Mouse (Mus musculus) MEL (cell line): ENCODE data around the gene Slc1a7.

ENCODE experiments used
- CTCF ChIP-seq, 3 experiments: IDR thresholded peaks in 2 of 3; conservative IDR thresholded peaks in 1 of 3; 2 replicates each; pipeline ENCODE4 v1.5.1; 2011 to 2012; ENCODE audit warnings: low read length in 3 of 3, low read depth in 2 of 3, mild to moderate bottlenecking in 2 of 3, improper control_type of control experiment in 1 of 3, inconsistent platforms in 1 of 3, mixed read lengths in 1 of 3, moderate library complexity in 1 of 3; ENCODE audit not compliant: control insufficient read depth in 1 of 3, insufficient read depth in 1 of 3, poor library complexity in 1 of 3, severe bottlenecking in 1 of 3
- EP300 ChIP-seq, 2 experiments: IDR thresholded peaks; 2 replicates each; pipeline ENCODE4 v1.6.1; 2011; ENCODE audit warnings: improper control_type of control experiment in 2 of 2, low read length in 2 of 2, low read depth in 1 of 2, mild to moderate bottlenecking in 1 of 2
- HCFC1 ChIP-seq: IDR thresholded peaks from 2 replicates; pipeline ENCODE4 v1.6.1; 2012; ENCODE audit warnings: low read depth, mild to moderate bottlenecking, inconsistent platforms, low read length, improper control_type of control experiment, moderate library complexity
- MAZ ChIP-seq: IDR thresholded peaks from 2 replicates; pipeline ENCODE4 v1.6.1; 2012; ENCODE audit warnings: low read depth, mild to moderate bottlenecking, inconsistent platforms, low read length, improper control_type of control experiment
- MYC ChIP-seq: IDR thresholded peaks from 2 replicates; pipeline ENCODE4 v1.6.1; 2011; ENCODE audit warnings: low read depth, mild to moderate bottlenecking, low read length, improper control_type of control experiment, moderate library complexity
- POLR2AphosphoS2 ChIP-seq: IDR thresholded peaks from 2 replicates; pipeline ENCODE4 v1.6.1; 2011; ENCODE audit warnings: low read length, improper control_type of control experiment
- RAD21 ChIP-seq: IDR thresholded peaks from 2 replicates; pipeline ENCODE4 v1.6.1; 2011; ENCODE audit warnings: mild to moderate bottlenecking, low read depth, low read length, improper control_type of control experiment
- SMC3 ChIP-seq: IDR thresholded peaks from 2 replicates; pipeline ENCODE4 v1.6.1; 2011; ENCODE audit warnings: low read depth, low read length, improper control_type of control experiment
- TAL1 ChIP-seq: IDR thresholded peaks from 2 replicates; pipeline ENCODE4 v1.6.1; 2012; ENCODE audit warnings: mild to moderate bottlenecking, inconsistent platforms, low read length, moderate library complexity, mixed read lengths
- UBTF ChIP-seq: IDR thresholded peaks from 2 replicates; pipeline ENCODE4 v1.6.1; 2012; ENCODE audit warnings: low read depth, mild to moderate bottlenecking, inconsistent platforms, low read length, improper control_type of control experiment, moderate library complexity, borderline replicate concordance; ENCODE audit not compliant: insufficient read depth
- USF1 ChIP-seq: IDR thresholded peaks from 2 replicates; pipeline ENCODE4 v1.6.1; 2014; ENCODE audit warnings: low read depth, mild to moderate bottlenecking, inconsistent platforms, low read length, improper control_type of control experiment, moderate library complexity
- ZNF384 ChIP-seq: IDR thresholded peaks from 2 replicates; pipeline ENCODE4 v1.6.1; 2012; ENCODE audit warnings: low read depth, mild to moderate bottlenecking, inconsistent platforms, low read length, improper control_type of control experiment

DNA sequence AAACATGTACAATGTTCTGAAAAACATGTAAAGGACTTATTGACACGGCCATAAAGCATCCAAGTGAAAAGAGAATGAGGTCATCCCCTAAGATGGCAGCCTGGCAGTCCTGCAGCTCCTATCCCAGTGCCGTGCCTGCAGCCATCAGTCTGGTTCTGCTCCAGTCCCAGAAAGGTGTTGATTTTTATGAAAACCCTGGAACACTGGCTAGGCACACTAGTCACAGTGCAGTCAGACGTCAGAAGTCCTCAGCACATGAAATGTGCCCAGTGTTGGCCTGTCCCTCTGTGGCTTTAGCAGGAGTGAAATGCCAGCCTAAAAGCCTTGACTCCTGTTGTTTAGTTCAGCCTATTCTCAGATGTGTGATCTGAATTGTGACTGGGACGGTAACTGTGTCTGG is 92.6 kb downstream of the Slc1a7 start:
- no peak for TF ChIP-seq SMC3
- no peak for TF ChIP-seq ZNF384
- TF ChIP-seq HCFC1: no peak
- TF ChIP-seq CTCF (IDR thresholded peaks at IDR 0.05 in 2 of 3, conservative IDR thresholded peaks at IDR 0.05 in 1 of 3; ENCODE audit: control insufficient read depth in 1 of 3, insufficient read depth in 1 of 3, low read depth in 2 of 3, low read length in 3 of 3, poor library complexity in 1 of 3, severe bottlenecking in 1 of 3): no peak
- no peak for TF ChIP-seq MYC
- TF ChIP-seq EP300 (IDR thresholded peaks at IDR 0.05; ENCODE audit: low read depth in 1 of 2, low read length in 2 of 2): no peak
- no peak for TF ChIP-seq MAZ
- no peak for TF ChIP-seq TAL1
- no peak for TF ChIP-seq USF1
- TF ChIP-seq UBTF: no peak
- TF ChIP-seq POLR2AphosphoS2: no peak
- TF ChIP-seq RAD21: no peak
